Mouse (Mus musculus): ENCODE results near the gene Myd88. TPM values are rescaled to one million over a fixed set of nuclear protein-coding genes. Genes with fewer than 3 reads are reported as not detected.

Gene Myd88
- total and polyA plus RNA-seq, 3 experiments, result 14.3 to 53.6 (median 22.7) TPM

DNA sequence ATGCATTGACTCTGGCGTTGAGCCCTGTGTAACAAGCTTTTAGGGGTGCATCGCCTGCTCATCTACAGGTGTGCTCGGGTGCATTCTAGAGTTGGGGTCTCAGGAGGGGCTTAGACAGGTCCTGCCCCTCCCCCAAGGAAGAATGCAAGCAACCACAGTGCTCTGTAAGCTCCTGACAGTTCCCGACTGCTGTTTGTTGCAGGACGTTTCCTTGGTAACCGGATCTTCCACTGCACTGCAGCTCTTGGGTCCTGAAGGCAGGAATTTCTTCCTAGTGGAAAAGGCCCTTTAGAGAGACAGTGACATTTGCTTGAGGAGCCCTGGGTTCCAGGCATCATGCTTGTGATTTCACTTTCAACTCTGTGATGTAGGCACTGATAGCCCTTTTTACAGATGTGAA, 41.4 kb upstream of the Myd88 start:
- Histone ChIP-seq H3K4me3 (replicated peaks in 1 of 3; ENCODE audit: low read depth in 2 of 3, low read length in 2 of 3, poor library complexity in 1 of 3) (no peak overlapping the region), H3K27me3 (replicated peaks) (no peaks in the 10 kb centered on the region), H3K27ac (ENCODE audit: insufficient read depth, low read depth) (no peak overlapping the region), H3K79me2 (replicated peaks; ENCODE audit: control insufficient read depth, extremely low read depth, insufficient read depth, poor library complexity, severe bottlenecking) (no peaks in the 10 kb centered on the region), H3K4me2 (ENCODE audit: insufficient read depth, low read depth, poor library complexity, severe bottlenecking) (no peak overlapping the region), H3K36me3 (replicated peaks in 1 of 2; ENCODE audit: control insufficient read depth in 1 of 2, insufficient read depth in 1 of 2, low read length in 1 of 2) (peaks cover 12 to 42% of the 10 kb centered on the region in 2 experiments), H3K9ac (ENCODE audit: insufficient read depth, low read depth) (no peak overlapping the region), H3K9me3 (replicated peaks; ENCODE audit: low read length) (no peaks in the 10 kb centered on the region), H3K4me1 (ENCODE audit: control insufficient read depth in 1 of 2, insufficient read depth in 2 of 2) (peaks cover 0 to 8% of the 10 kb centered on the region in 2 experiments; a peak in 1 of 4 replicates)
- dilution Hi-C loops (cut with MboI; ENCODE audit: extremely low pct_ligation_motif_present, extremely low pct_unique_long_range_greater_than_20kb, low sequenced_read_pairs) (no loop called here), in situ Hi-C loops (cut with MboI; ENCODE audit: low pct_ligation_motif_present, low pct_unique_long_range_greater_than_20kb, low sequenced_read_pairs) (no loop called here)
- TF ChIP-seq POLR2AphosphoS2 (IDR thresholded peaks at IDR 0.05; ENCODE audit: low read depth, low read length) (no peak), MAX (IDR thresholded peaks at IDR 0.05; ENCODE audit: low read length) (no peak), ZNF384 (IDR thresholded peaks at IDR 0.05; ENCODE audit: low read depth, low read length) (no peak), GABPA (IDR thresholded peaks at IDR 0.05; ENCODE audit: insufficient replicate concordance, low read depth, low read length) (no peak), CTCF (conservative IDR thresholded peaks at IDR 0.05 in 1 of 2, IDR thresholded peaks at IDR 0.05 in 1 of 2; ENCODE audit: low read depth in 2 of 2, low read length in 2 of 2) (no peak), CHD2 (IDR thresholded peaks at IDR 0.05; ENCODE audit: low read length) (no peak), RCOR1 (conservative IDR thresholded peaks at IDR 0.05; ENCODE audit: low read depth, low read length) (no peak), KAT2A (IDR thresholded peaks at IDR 0.05; ENCODE audit: insufficient replicate concordance, low read length) (no peak), ELF1 (IDR thresholded peaks at IDR 0.05; ENCODE audit: low read depth, low read length) (no peak), ZC3H11A (IDR thresholded peaks at IDR 0.05; ENCODE audit: low read depth, low read length) (no peak), RAD21 (IDR thresholded peaks at IDR 0.05; ENCODE audit: low read depth, low read length) (no peak), TBP (conservative IDR thresholded peaks at IDR 0.05; ENCODE audit: low read depth, low read length) (no peak), CHD1 (IDR thresholded peaks at IDR 0.05; ENCODE audit: low read depth, low read length) (no peak), JUN (IDR thresholded peaks at IDR 0.05; ENCODE audit: insufficient read depth, low read depth, low read length) (no peak), NRF1 (IDR thresholded peaks at IDR 0.05; ENCODE audit: low read depth, low read length) (no peak), ETS1 (conservative IDR thresholded peaks at IDR 0.05; ENCODE audit: low read depth, low read length) (no peak)
- DNase-seq (ENCODE audit: extremely low read depth), result no peak

DNA sequence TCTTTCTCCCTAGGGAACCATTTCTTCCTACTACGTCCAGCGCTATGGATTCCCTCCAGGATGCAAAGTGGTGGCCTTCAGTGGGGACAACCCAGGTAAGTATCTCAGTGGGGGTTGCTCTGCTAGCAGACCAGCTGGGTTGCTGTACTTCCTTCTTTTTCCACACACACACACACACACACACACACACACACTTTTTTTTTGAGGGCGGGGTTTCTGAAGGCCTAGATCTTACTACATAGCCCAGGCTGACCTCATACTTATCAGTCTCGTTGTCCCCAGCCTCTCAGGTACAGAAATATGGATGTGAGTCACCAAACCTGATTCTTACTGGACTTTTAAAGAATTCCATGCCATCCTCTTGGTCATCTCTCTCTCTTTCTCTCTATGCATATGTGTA, 37.0 kb upstream of the Myd88 start:
- H3K27me3 ChIP-seq (replicated peaks), result no peaks in the 10 kb centered on the region
- H3K4me3 ChIP-seq (replicated peaks in 1 of 3; ENCODE audit: low read depth in 2 of 3, low read length in 2 of 3, poor library complexity in 1 of 3), result no peak overlapping the region
- H3K4me2 ChIP-seq (ENCODE audit: insufficient read depth, low read depth, poor library complexity, severe bottlenecking), result no peak overlapping the region
- no peak for DNase-seq (ENCODE audit: extremely low read depth)
- dilution Hi-C loops (cut with MboI; ENCODE audit: extremely low pct_ligation_motif_present, extremely low pct_unique_long_range_greater_than_20kb, low sequenced_read_pairs), result no loop called here
- H3K4me1 ChIP-seq (ENCODE audit: control insufficient read depth in 1 of 2, insufficient read depth in 2 of 2), result peaks cover 0 to 8% of the 10 kb centered on the region in 2 experiments; a peak in 1 of 4 replicates
- no peaks in the 10 kb centered on the region for H3K9me3 ChIP-seq (replicated peaks; ENCODE audit: low read length)
- H3K9ac ChIP-seq (ENCODE audit: insufficient read depth, low read depth), result no peak overlapping the region
- H3K27ac ChIP-seq (ENCODE audit: insufficient read depth, low read depth), result no peak overlapping the region
- no peaks in the 10 kb centered on the region for H3K79me2 ChIP-seq (replicated peaks; ENCODE audit: control insufficient read depth, extremely low read depth, insufficient read depth, poor library complexity, severe bottlenecking)
- no peak for TF ChIP-seq NELFE (IDR thresholded peaks at IDR 0.05; ENCODE audit: low read depth, low read length)
- in situ Hi-C loops (cut with MboI; ENCODE audit: low pct_ligation_motif_present, low pct_unique_long_range_greater_than_20kb, low sequenced_read_pairs), result no loop called here
- H3K36me3 ChIP-seq (replicated peaks in 1 of 2; ENCODE audit: control insufficient read depth in 1 of 2, insufficient read depth in 1 of 2, low read length in 1 of 2), result peaks cover 17 to 38% of the 10 kb centered on the region in 2 experiments

All from CH12.LX (cell line).